Mouse (Mus musculus) WW6 (cell line): ENCODE measurements at regions not wholly inside any gene's neighbourhood (a gene's known extent, or its start where the extent isn't known, plus 50 kb on each side); places are given as distances from the start of the nearest gene placed in this dataset.

ENCODE experiments used
- DNase-seq: peaks from one replicate; pipeline ENCODE4 v3.0.0-alpha.2; 2013; ENCODE audit warnings: low read depth, low spot score

- no peak for DNase-seq
Observed at GRCm38 (mm10) chr13:32541611-32542010, 203.1 kb upstream of the Gmds start.

GRCm38 (mm10) chr13:32536241-32536640, 197.7 kb upstream of the Gmds start:
- no peak for DNase-seq

GRCm38 (mm10) chr13:32535602-32536001, 197.1 kb upstream of the Gmds start:
- no peak for DNase-seq

GRCm38 (mm10) chr13:32530926-32531512, 192.5 kb upstream of the Gmds start:
- no peak for DNase-seq

GRCm38 (mm10) chr13:32518611-32519344, 180.2 kb upstream of the Gmds start:
- no peak for DNase-seq

- no peak for DNase-seq
Observed at GRCm38 (mm10) chr13:32517514-32517913, 179.0 kb upstream of the Gmds start.

- no peak for DNase-seq
Observed at GRCm38 (mm10) chr13:32509231-32510023, 170.9 kb upstream of the Gmds start.

- no peak for DNase-seq
Observed at GRCm38 (mm10) chr13:32508447-32508846, 169.9 kb upstream of the Gmds start.

GRCm38 (mm10) chr13:32507825-32508224, 169.3 kb upstream of the Gmds start:
- no peak for DNase-seq

- DNase-seq, result no peak
Observed at GRCm38 (mm10) chr13:32498205-32498790, 159.8 kb upstream of the Gmds start.

GRCm38 (mm10) chr13:32496263-32496662, 157.7 kb upstream of the Gmds start:
- no peak for DNase-seq

GRCm38 (mm10) chr13:32495063-32495462, 156.5 kb upstream of the Gmds start:
- no peak for DNase-seq

- no peak for DNase-seq
Observed at GRCm38 (mm10) chr13:32493806-32494205, 155.3 kb upstream of the Gmds start.

- DNase-seq, result no peak
Observed at GRCm38 (mm10) chr13:32493309-32493708, 154.8 kb upstream of the Gmds start.

GRCm38 (mm10) chr13:32492566-32492965, 154.0 kb upstream of the Gmds start:
- no peak for DNase-seq

- no peak for DNase-seq
Observed at GRCm38 (mm10) chr13:32481444-32482058, 143.0 kb upstream of the Gmds start.

GRCm38 (mm10) chr13:32480029-32480428, 141.5 kb upstream of the Gmds start:
- no peak for DNase-seq

- no peak for DNase-seq
Observed at GRCm38 (mm10) chr13:32479118-32479818, 140.7 kb upstream of the Gmds start.

- peak; percentile 1 for DNase-seq
Observed at GRCm38 (mm10) chr13:32465787-32466186, 127.2 kb upstream of the Gmds start.

GRCm38 (mm10) chr13:32465041-32465682, 126.6 kb upstream of the Gmds start:
- DNase-seq, result no peak
